ENCODE assay signal across 9 mouse cellular contexts in the genomic region with DNA sequence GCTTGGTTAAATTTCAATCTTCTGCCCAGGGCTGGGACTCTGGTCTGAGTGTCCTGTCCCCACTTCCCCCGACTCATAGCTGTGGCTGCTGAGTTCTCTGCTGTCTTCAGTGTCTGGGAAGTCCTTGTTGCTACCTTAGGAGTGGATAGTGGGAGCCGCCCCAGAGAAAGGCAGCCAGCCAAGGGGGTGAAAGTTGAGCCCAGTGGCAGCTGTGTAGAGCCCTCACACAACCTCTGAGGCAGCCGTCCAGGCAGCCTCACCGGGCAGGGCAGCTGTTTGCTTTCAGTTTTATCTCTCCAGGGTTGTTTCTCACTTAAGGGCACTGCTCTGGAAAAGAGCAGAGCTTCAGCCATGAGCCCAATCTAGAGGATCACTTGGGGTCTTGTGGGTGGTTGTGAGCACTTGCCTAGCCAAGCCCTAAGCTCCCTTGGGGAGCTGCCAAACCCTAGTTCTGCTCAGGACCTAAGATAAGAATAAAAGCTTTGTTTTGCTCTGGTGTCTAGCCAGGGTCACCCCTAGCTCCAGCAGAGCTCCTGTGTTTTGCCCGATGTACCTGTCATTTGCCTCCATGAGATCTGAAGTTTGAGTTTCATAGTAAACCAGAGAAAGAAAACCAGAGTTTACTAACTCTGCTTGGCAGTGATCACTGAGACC. TPM values are rescaled to one million over a fixed set of nuclear protein-coding genes. Genes with fewer than 3 reads are reported as not detected.
DNase-seq lines count a peak whose midpoint lies in the region; ATAC-seq and TF ChIP-seq lines count a peak whose summit lies in the region.
"Had no signal": no experiment of that assay in that cellular context is flagged by ENCODE, and none has a peak within 500 bp of the region (broad histone marks: within the 10 kb centered on the region; RNA-seq: fewer than 3 reads in every experiment).

No protein-coding gene starts in this region.

- no peaks in the 10 kb centered on the region for H3K9me3 ChIP-seq in midbrain, embryonic 14.5 days (ENCODE audit: control insufficient read depth, low read length)
- H3K9me3 ChIP-seq in midbrain, postnatal 0 days (ENCODE audit: low read length), result no peaks in the 10 kb centered on the region
- no peaks in the 10 kb centered on the region for H3K9me3 ChIP-seq in limb, embryonic 15.5 days
- H3K9me3 ChIP-seq: neural tube, embryonic 12.5 days had no signal

- H3K27me3 ChIP-seq in midbrain, embryonic 14.5 days (ENCODE audit: control insufficient read depth, insufficient read depth, low read length), result no peaks in the 10 kb centered on the region
- no peaks in the 10 kb centered on the region for H3K27me3 ChIP-seq in midbrain, postnatal 0 days (ENCODE audit: insufficient read depth, low read length)
- H3K27me3 ChIP-seq in limb, embryonic 15.5 days, result no peaks in the 10 kb centered on the region
- H3K27me3 ChIP-seq: neural tube, embryonic 12.5 days had no signal

- no peak for ATAC-seq in midbrain, embryonic 14.5 days (ENCODE audit: low FRiP score, low TSS enrichment)
- ATAC-seq in midbrain, postnatal 0 days (ENCODE audit: low FRiP score), result no peak
- peak; percentile 37 for ATAC-seq in erythroid progenitor cell, adult 5-6 weeks (replicated peaks; ENCODE audit: low FRiP score, poor library complexity, severe bottlenecking)
- peak; percentile 46; the same call in 1 of the 2 replicates for ATAC-seq in limb, embryonic 15.5 days (ENCODE audit: insufficient number of reproducible peaks, low FRiP score, low TSS enrichment, low read depth)
- no peak for ATAC-seq in granulocyte monocyte progenitor cell, adult 5-6 weeks (replicated peaks; ENCODE audit: poor library complexity, severe bottlenecking)

- H3K4me3 ChIP-seq in midbrain, embryonic 14.5 days (replicated peaks; ENCODE audit: low read depth, low read length), result no peak overlapping the region
- H3K4me3 ChIP-seq in midbrain, postnatal 0 days (ENCODE audit: low read depth, low read length), result no peak overlapping the region
- H3K4me3 ChIP-seq in limb, embryonic 15.5 days, result no peak overlapping the region
- H3K4me3 ChIP-seq: neural tube, embryonic 12.5 days had no signal

- H3K4me1 ChIP-seq in midbrain, embryonic 14.5 days (ENCODE audit: control insufficient read depth, insufficient read depth, low read length), result no peaks in the 10 kb centered on the region
- H3K4me1 ChIP-seq in midbrain, postnatal 0 days (ENCODE audit: insufficient read depth, low read length), result no peaks in the 10 kb centered on the region
- peaks cover 10% of the 10 kb centered on the region for H3K4me1 ChIP-seq in limb, embryonic 15.5 days
- H3K4me1 ChIP-seq: neural tube, embryonic 12.5 days had no signal

- peaks cover 56% of the 10 kb centered on the region for H3K36me3 ChIP-seq in midbrain, embryonic 14.5 days (ENCODE audit: control insufficient read depth, insufficient read depth, low read length)
- H3K36me3 ChIP-seq in midbrain, postnatal 0 days (ENCODE audit: insufficient read depth, low read length), result peaks cover 21% of the 10 kb centered on the region
- peaks cover 38% of the 10 kb centered on the region for H3K36me3 ChIP-seq in limb, embryonic 15.5 days

- 80% methylated on average over 5 of the region's 5 CpGs for WGBS in midbrain, embryonic 14.5 days
- WGBS in midbrain, postnatal 0 days, result 66% methylated on average over 5 of the region's 5 CpGs
- WGBS in limb, embryonic 15.5 days, result 52% methylated on average over 5 of the region's 5 CpGs

- TF ChIP-seq CTCF in midbrain, postnatal 0 days (IDR thresholded peaks at IDR 0.05), result no peak

- DNase-seq in midbrain, embryonic 14.5 days, result peak; percentile 10
- no peak for DNase-seq in midbrain, postnatal 0 days (ENCODE audit: low spot score)
- DNase-seq in heart, postnatal 4 days, result peak; percentile 93
- peak; percentile 93 for DNase-seq in skeletal muscle tissue, adult 2 months (ENCODE audit: low read depth, low spot score)
- DNase-seq in thymus, postnatal 10 days (ENCODE audit: low spot score in 2 of 2), result no peak

- H3K9ac ChIP-seq in midbrain, embryonic 14.5 days (replicated peaks; ENCODE audit: low read length), result no peak overlapping the region
- no peak overlapping the region for H3K9ac ChIP-seq in midbrain, postnatal 0 days (replicated peaks; ENCODE audit: low read length, poor library complexity, severe bottlenecking)
- no peak overlapping the region for H3K9ac ChIP-seq in limb, embryonic 15.5 days
- H3K9ac ChIP-seq: neural tube, embryonic 12.5 days had no signal

- no peak overlapping the region for H3K27ac ChIP-seq in midbrain, embryonic 14.5 days (replicated peaks; ENCODE audit: low read depth, low read length)
- no peak overlapping the region for H3K27ac ChIP-seq in midbrain, postnatal 0 days (ENCODE audit: low read depth, low read length)
- peak overlapping the region; percentile 40; the same call in 1 of the 2 replicates for H3K27ac ChIP-seq in limb, embryonic 15.5 days
- H3K27ac ChIP-seq: neural tube, embryonic 12.5 days had no signal

- no peak overlapping the region for H3K4me2 ChIP-seq in midbrain, embryonic 14.5 days (ENCODE audit: low read length)
- H3K4me2 ChIP-seq in midbrain, postnatal 0 days (ENCODE audit: low read depth, low read length, poor library complexity, severe bottlenecking), result no peak overlapping the region
- H3K4me2 ChIP-seq in limb, embryonic 15.5 days, result no peak overlapping the region
- H3K4me2 ChIP-seq: neural tube, embryonic 12.5 days had no signal

RNA-seq across cellular contexts. Expression of gene Ucp3, which starts 7.0 kb away (rescaled TPM):
- not detected in 2 replicates for polyA plus RNA-seq in midbrain, embryonic 14.5 days (2014; fragmentation: Nextera tagmentation; extraction: Ambion mirVana)
- total RNA-seq in midbrain, postnatal 0 days (2014; rRNA removed), result not detected in 2 replicates
- polyA plus RNA-seq in midbrain, postnatal 0 days (2015; fragmentation: Nextera tagmentation; extraction: Ambion mirVana), result 0.06 and 0.16 TPM in 2 replicates
- total RNA-seq in erythroid progenitor cell, adult 5-6 weeks (2015; ENCODE audit: low replicate concordance), result not detected in 2 replicates
- 1.0 TPM in 1 of 2 replicates, not detected in the other for total RNA-seq in erythroid progenitor cell, adult 5-6 weeks (2017; ENCODE audit: low replicate concordance)
- 10 to 100 TPM; 15.2 to 16.5 TPM for total RNA-seq in heart, postnatal 4 days (2021)
- polyA plus RNA-seq in limb, embryonic 15.5 days (2015; fragmentation: Nextera tagmentation; extraction: Ambion mirVana), result 0.28 and 0.79 TPM in 2 replicates
- not detected in 2 replicates for total RNA-seq in granulocyte monocyte progenitor cell, adult 5-6 weeks (2014; fragmentation: Nextera tagmentation)
- not detected in 2 replicates for total RNA-seq in granulocyte monocyte progenitor cell, adult 5-6 weeks (2017)
- polyA plus RNA-seq: neural tube, embryonic 12.5 days had no signal

RNA-seq across cellular contexts. Expression of gene Ucp2, which starts 27.4 kb away (rescaled TPM):
- 47.0 and 55.6 TPM in 2 replicates for polyA plus RNA-seq in midbrain, embryonic 14.5 days (2014; fragmentation: Nextera tagmentation; extraction: Ambion mirVana)
- total RNA-seq in midbrain, postnatal 0 days (2014; rRNA removed), result 93.0 and 118 TPM in 2 replicates
- 99.5 and 99.9 TPM in 2 replicates for polyA plus RNA-seq in midbrain, postnatal 0 days (2015; fragmentation: Nextera tagmentation; extraction: Ambion mirVana)
- total RNA-seq in erythroid progenitor cell, adult 5-6 weeks (2015; ENCODE audit: low replicate concordance), result 753 and 755 TPM in 2 replicates
- 595 and 716 TPM in 2 replicates for total RNA-seq in erythroid progenitor cell, adult 5-6 weeks (2017; ENCODE audit: low replicate concordance)
- 100 to 1,000 TPM; 338 to 355 TPM for total RNA-seq in heart, postnatal 4 days (2021)
- 141 and 187 TPM in 2 replicates for polyA plus RNA-seq in limb, embryonic 15.5 days (2015; fragmentation: Nextera tagmentation; extraction: Ambion mirVana)
- total RNA-seq in granulocyte monocyte progenitor cell, adult 5-6 weeks (2014; fragmentation: Nextera tagmentation), result 413 and 551 TPM in 2 replicates
- total RNA-seq in granulocyte monocyte progenitor cell, adult 5-6 weeks (2017), result 97.5 and 99.2 TPM in 2 replicates

RNA-seq across cellular contexts. Expression of gene Dnajb13, which starts 49.0 kb away (rescaled TPM):
- polyA plus RNA-seq in midbrain, embryonic 14.5 days (2014; fragmentation: Nextera tagmentation; extraction: Ambion mirVana), result 2.0 and 3.7 TPM in 2 replicates
- total RNA-seq in midbrain, postnatal 0 days (2014; rRNA removed), result 4.1 and 4.3 TPM in 2 replicates
- polyA plus RNA-seq in midbrain, postnatal 0 days (2015; fragmentation: Nextera tagmentation; extraction: Ambion mirVana), result 2.9 and 3.2 TPM in 2 replicates
- total RNA-seq in erythroid progenitor cell, adult 5-6 weeks (2015; ENCODE audit: low replicate concordance), result 2.9 TPM in 1 of 2 replicates, not detected in the other
- 1.1 and 5.6 TPM in 2 replicates for total RNA-seq in erythroid progenitor cell, adult 5-6 weeks (2017; ENCODE audit: low replicate concordance)
- total RNA-seq in heart, postnatal 4 days (2021), result not detected
- polyA plus RNA-seq in limb, embryonic 15.5 days (2015; fragmentation: Nextera tagmentation; extraction: Ambion mirVana), result 0.27 and 0.38 TPM in 2 replicates
- total RNA-seq in granulocyte monocyte progenitor cell, adult 5-6 weeks (2014; fragmentation: Nextera tagmentation), result not detected in 2 replicates
- total RNA-seq in granulocyte monocyte progenitor cell, adult 5-6 weeks (2017), result not detected in 2 replicates

Comparison
In these comparisons a context has a peak if more than half of its experiments do, and no peak if none do; other contexts are left out.
1. DNase-seq: peak in midbrain, embryonic 14.5 days (single experiment), heart, postnatal 4 days (single experiment) and skeletal muscle tissue, adult 2 months (single experiment); none in midbrain, postnatal 0 days (single experiment) and thymus, postnatal 10 days (0 of 2).
2. ATAC-seq: peak in erythroid progenitor cell, adult 5-6 weeks (single experiment) and limb, embryonic 15.5 days (single experiment); none in midbrain, embryonic 14.5 days (single experiment), midbrain, postnatal 0 days (single experiment) and granulocyte monocyte progenitor cell, adult 5-6 weeks (single experiment).
3. RNA of gene Ucp3, which starts 7.0 kb away (total RNA-seq): 15.2 to 16.5 TPM in heart, postnatal 4 days; not detected in midbrain, postnatal 0 days, 1.0 TPM in erythroid progenitor cell, adult 5-6 weeks and not detected in granulocyte monocyte progenitor cell, adult 5-6 weeks; every median in the first group is over 4 times any median in the second.